Mouse (Mus musculus): ENCODE results near the gene Rsph9.

GRCm38 (mm10) chr17:46127814-46128493 is 16.1 kb downstream of the Rsph9 start:
- TF ChIP-seq POLR2AphosphoS5 (IDR thresholded peaks at IDR 0.05; ENCODE audit: borderline replicate concordance, low read depth, low read length): no peak
- no peak for TF ChIP-seq MAX (IDR thresholded peaks at IDR 0.05; ENCODE audit: low read length)
- no peak for TF ChIP-seq ZNF384 (IDR thresholded peaks at IDR 0.05; ENCODE audit: low read depth, low read length)
- no peak for TF ChIP-seq SMC3 (IDR thresholded peaks at IDR 0.05; ENCODE audit: low read depth, low read length)
- TF ChIP-seq CTCF (IDR thresholded peaks at IDR 0.05 in 2 of 3, conservative IDR thresholded peaks at IDR 0.05 in 1 of 3; ENCODE audit: control insufficient read depth in 1 of 3, insufficient read depth in 1 of 3, low read depth in 2 of 3, low read length in 3 of 3, poor library complexity in 1 of 3, severe bottlenecking in 1 of 3): no peak
- no peak for TF ChIP-seq BHLHE40 (IDR thresholded peaks at IDR 0.05; ENCODE audit: borderline replicate concordance, low read depth, low read length)
- no peak for TF ChIP-seq E2F4 (IDR thresholded peaks at IDR 0.05; ENCODE audit: borderline replicate concordance, low read depth, low read length)
- no peak for TF ChIP-seq CHD2 (IDR thresholded peaks at IDR 0.05; ENCODE audit: low read length)
- TF ChIP-seq RCOR1 (IDR thresholded peaks at IDR 0.05; ENCODE audit: low read depth, low read length): no peak
- TF ChIP-seq GATA1 (IDR thresholded peaks at IDR 0.05; ENCODE audit: low read depth, low read length): no peak
- no peak for TF ChIP-seq JUND (IDR thresholded peaks at IDR 0.05; ENCODE audit: low read depth, low read length)
- no peak for TF ChIP-seq EP300 (IDR thresholded peaks at IDR 0.05; ENCODE audit: low read depth in 1 of 2, low read length in 2 of 2)
- no peak for TF ChIP-seq MYC (IDR thresholded peaks at IDR 0.05; ENCODE audit: low read depth, low read length)
- no peak for TF ChIP-seq UBTF (IDR thresholded peaks at IDR 0.05; ENCODE audit: borderline replicate concordance, insufficient read depth, low read depth, low read length)
